Mouse (Mus musculus): ENCODE data around the gene Dgkq.

The Dgkq gene

DNA sequence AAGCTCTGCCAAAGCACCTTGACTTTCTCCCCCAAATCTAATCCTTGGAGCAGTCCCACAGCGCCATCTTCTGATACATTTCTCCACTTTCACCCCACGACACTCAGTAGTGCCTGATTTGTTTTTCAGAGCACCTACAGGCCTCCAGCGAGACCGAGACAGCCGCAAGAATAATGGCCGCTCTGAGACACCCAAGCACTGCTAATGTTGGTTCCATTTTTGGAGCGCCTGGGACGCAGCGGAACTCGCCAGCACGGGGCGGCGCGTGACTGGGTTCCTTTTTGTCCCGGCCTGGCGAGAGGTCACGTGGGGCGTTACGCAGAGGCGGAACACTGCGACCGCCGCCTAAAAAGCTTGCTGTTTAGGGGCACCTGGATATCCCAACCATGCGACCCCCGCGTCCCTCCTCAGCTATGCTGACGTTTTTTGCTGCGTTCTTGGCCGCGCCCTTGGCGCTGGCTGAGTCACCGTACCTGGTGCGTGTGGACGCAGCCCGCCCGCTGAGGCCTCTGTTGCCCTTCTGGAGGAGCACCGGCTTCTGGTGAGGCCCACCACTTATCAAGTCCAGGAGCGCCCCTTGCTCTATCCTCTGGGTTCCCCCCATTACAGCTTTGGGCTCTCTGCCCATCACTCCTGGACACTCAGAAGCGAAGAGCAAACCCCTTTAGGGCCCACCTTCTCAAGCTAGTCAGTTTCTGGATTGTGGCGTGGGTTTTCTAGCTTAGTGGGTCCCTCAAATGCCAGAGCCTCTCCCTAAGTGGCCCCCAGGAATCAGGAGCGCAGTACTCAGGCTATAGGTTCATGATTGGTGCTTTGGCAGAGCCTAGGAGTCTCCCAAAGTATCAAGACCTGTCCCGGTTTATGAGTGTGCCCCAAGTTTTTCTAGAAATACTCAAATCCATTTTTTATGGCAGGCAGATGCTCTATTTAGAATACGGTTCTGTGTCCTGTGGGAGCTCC, at the start of gene Dgkq:
Gene Dgkq (minus strand): TSS at position 696 of the 960 bp plus-strand sequence.
- DNase-seq, result peak; percentile 91

DNA sequence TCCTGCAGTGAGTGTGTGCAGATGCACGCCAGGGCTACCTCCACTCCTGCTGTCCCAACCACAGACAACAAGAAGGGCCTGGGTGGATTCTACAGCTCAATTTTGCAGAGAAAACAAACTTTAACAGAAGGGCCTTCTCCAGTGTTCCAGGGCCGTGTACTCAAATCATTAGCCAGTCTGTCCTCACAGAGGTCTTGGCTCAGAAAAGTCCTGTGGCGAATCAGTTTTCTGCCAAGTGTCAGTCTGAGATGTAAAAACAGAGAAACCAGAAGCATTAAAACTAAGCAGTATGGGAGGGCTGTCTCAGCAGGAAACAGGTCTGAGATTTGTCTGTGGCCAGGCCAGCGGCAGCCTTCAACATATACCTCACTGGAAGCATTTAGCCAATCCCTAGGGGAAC, 48.6 kb upstream of the Dgkq start:
- no peak for DNase-seq

DNA sequence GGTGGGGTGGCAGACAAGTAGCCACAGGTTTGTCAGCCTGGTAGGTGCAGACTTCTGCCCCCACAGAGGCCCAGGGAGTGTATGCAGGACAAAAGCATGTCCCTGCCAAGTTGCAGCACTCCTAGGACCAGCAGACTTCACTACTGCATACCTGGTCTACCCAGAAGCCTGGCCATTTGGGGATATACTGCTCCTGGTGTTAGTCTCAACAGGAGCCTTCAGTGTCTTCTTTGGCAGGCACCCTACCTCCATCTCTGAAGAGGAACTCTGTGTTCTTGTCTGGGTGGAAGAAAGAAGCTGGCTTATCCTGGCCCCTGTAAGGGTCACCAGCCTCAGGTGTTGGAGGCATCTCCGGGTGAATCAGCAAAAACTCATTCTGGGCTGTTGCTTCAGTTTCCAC, 46.5 kb upstream of the Dgkq start:
- DNase-seq, result no peak

DNA sequence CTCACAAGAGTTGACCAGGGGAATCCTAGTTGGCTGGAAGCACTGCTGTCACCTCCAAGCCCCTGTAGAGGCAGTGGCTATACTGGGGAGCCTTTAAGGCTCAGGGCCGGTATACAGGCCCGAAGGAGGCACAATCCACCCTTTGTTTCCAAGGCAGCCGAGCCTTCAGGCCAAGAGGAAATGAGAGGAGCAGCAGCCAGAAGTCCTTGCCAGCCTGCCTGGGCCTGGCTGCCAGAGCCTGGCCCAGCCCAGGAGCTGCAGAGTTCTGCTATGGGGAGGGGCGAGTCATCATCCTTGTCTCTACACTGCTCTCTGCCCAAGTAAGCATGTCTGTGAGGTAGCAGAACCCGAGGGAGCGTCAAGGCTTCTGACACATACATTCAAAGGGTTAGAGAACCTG, 44.7 kb upstream of the Dgkq start:
- no peak for DNase-seq

DNA sequence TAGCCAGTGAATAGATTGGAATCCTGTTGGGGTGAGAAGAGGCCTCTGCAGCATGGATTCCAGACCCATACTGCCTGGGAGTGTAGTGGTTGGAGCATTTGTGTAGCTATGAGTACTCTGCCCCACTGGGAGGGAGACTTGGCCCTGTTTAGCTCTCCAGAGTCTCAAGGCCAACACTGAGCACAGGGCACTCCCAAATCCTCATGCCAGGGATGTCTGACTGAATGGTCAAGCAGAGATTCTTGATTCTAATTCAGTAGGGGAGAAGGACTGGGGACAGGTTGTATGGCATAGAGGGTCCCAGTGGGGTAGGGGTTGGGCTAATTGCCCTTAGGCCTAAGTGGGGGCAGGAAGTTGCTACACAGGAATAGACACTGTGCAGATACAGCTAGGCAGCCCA, 44.2 kb upstream of the Dgkq start:
- DNase-seq, result no peak

DNA sequence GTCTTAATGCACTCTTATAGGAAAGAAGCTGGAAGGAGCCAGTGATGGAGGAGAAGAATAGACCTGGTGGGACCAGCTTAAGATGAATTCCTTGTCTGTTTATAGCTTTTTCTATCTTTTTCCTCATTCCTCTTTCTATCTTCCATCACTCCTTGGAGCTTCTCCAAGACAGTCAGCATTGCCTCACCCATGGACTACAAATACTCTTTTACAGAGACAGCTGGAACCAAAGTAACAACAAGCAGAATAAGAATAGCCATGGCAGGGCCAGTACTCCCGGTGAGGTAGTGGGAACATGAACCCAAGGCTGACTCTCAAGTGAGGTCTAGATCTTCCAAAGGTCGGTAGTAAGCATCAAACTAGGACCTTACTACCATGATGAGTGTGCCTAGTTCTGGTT, 43.6 kb upstream of the Dgkq start:
- DNase-seq, result no peak

DNA sequence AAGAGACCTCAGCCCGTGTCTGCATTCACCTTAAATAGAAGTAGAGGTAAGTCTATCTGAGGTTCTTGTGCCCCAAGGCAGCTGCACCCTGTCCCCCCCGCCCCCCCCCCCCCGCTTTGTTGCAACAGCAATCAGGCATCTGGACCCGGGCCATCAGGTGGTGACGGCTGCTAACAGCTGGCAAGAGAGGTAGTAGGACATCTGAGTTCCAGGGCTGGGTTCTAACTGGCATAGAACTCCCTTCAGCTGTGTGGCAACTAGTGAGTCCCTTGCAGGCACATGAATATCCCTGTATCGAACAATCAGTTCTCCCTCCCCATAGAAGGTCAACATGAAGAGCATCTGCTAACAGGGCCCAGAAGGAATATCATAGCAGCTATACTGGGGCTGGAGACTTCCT, 42.5 kb upstream of the Dgkq start:
- DNase-seq, result no peak

DNA sequence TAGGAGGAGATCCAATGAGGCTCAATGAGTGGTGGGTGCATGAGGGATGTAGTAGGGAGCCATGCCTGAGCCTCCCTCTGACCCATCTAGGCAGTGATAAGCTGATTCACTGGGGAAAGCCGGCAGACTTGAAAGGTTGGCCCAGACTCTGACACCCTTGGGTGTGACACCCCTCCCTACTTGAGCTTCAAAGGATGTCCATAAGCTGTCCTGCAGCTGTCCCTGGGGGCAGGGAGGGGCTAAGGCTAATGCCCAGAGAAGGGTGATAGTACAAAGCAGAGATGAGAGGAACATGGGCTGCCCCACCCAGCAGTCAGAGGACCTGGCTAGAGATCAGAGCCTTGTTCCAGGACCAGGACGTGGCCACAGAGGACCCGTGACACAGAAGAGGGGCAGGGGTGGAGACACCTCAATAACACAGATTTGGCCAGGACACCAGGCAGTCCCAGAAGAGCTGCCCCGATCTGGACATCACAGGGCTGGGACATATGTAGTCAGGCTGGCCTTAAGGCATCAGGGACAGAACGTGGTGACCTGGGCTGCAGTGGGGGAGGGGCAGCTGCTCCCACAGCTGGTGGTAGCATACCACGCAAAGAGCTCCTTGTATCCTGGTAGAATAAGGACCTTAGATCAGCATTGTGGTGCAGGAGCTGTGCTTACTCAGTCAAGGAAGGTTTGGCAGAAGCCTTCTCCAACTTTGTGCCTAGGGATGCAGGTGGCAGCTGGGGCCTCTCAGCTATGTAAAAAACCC, 39.7 kb upstream of the Dgkq start:
- DNase-seq, result no peak

DNA sequence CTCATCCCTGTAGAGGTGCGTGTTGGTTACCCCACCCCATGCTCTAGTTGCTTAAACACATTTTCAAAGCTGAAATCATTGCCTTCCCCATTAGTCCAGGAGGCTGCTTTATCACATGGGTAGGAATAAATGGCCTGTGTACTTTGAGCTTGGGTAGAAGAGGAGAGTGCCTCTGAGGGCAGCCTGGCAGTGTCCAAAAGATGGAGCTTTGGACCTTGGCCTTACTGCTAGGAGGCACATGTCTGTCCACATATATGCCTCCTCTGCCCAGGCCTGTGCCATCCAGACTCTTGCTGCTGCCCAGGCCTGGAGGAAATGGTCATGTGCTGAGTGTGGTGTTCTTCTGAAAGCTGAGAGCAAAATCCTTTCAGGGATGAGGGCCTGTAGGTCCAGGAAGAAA, 38.9 kb upstream of the Dgkq start:
- DNase-seq, result peak; percentile 41

DNA sequence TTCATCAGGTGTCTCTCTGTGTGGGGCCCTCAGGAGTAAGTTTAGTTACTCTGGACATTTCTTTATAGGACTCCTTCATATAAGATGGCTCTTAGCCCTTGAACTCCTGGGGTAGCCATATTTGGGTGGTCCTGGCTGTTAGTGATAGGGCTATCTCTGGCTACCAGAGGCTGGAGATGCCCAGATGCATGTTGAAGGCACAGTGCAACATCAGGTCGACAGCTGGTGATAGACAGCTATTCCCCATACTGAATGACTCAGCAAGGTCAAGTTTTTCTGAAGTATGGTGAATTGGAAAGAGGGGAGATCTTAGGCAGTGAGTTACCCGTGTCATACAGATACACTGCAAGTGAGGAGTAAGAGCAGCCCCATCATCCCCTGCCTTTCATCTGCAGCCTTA, 38.3 kb upstream of the Dgkq start:
- DNase-seq, result no peak

DNA sequence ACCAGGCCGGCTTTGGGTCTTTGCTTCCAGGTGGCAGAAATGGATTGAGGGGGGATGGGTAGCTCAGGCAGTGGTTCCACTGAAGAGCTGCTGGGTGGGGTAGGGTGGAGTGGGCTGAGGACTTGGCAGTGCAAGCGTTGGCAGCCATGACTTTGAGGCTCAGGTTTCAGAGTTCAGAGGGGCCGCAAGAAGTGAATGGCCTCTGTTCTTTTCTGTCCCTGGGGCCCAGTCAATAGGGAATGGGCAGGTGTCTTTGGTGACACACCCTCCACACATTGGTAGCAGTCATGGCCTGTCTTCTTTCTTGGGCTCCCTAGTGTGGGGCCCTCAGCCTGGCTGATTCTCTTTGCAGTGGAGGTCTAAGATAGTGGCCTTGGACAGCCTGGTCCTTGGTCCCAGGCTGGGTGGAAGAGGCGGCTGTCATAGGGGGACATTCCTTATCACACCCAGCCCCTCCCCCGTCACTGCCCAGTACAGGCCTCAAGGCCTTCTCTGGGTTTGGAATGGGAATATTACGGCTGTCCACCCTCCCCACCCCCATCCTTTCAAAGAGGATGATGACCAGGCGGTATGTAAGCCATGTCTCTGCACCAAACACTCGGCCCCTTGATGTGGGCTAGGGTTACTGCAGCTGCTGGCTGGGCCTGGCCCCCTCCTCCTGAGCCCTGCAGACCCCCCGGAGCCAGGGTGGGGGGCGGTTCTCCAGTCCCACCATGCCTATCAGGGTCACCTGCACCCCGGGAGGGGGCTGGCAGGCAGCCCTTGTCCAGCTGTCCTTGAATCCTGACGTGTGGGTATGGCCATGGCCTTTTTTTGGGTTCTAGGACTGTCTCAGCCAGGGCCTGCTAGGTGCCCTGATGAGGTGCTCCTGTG, 34.5 kb upstream of the Dgkq start:
- DNase-seq, result no peak

DNA sequence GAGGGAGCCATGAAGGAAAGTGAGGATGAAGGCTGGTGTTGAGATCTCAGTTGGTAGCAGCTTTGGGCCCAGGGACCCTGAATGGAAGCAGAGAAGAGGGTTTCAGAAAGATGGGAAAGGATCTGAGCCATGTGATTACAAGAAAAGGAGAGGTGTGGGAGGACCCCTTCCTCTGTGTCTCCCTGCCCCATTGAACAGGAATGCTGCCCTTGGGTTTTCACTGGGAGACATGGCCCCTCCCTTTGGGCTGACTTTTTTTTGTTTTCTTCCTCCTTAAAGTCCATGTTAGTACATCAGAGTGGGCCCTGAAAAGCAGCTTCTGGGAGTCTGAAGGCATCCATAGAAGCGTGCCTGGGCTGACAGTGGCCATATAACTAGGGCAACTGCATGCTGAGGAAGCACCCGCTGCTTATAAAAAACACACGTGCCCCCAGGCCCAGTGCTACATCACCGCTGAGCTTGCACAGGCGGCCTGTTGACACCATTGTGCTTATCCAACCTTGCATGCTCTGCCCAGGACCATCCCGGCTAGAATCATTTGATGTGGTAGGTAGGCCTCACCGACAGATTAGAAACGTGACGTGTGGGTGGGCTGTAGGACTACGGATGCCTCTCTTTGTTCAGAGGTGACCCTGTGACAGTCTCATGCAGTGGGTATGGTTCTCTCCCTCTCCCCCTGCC, 32.0 kb upstream of the Dgkq start:
- DNase-seq, result no peak

DNA sequence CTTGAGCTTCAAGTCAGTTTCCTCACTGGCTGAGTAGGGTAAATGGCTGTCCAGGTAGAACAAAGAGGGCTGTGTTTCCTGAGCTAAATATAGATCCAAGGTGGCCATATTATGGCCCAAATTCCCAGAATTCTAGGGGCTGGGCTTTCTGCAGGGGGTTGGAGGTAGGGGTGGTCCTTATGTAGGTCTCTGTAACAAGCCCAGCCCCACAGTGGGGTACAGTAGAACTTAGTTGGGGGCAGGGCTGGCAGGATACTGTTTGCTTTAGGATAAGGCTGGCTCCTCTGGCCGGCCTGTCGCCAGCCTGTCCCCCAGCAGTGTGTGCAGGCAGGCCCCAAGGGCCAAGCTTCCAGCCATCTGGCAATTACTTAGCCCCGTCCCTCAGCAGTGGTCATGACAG, 30.9 kb upstream of the Dgkq start:
- DNase-seq, result no peak

DNA sequence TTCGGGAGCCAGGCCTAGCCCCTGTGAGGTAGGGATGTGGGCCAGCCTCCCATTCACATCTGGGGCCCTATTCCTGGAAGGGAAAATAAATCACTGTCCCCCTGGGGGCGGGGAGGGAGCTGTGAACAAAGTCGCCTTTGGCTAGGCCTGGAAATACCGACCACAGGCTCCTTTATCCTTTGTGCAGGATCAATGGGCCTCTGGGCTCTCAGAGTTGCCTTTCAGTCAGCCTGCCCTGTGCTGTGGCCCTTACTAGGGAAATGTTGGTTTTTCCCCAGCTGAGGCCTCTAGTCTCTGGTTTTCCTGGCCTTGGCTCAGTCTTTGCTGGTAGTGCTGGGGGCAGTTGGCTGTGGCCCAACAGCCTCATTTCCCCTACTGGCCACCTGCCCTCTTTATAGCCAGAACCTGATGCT, 27.9 kb upstream of the Dgkq start:
- DNase-seq, result no peak

DNA sequence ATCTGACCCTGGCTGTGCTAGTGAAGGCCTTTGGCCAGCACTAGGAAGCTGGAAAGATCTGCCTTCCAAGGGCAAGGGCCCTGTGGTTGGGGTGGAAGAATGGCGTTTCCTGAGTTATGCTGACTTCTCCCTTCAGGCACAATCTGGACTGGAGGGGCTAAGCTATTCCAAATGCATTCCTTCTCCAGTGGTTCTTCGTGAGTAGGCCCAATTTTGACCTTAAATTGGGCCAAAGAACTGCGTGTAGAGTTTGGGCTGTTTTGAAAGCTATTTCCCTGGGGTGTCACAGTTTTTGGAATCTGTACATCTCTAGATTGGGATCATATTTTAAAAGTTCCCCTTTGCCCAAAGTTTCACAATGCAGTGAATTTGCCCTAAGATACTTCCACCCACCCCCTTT, 27.1 kb upstream of the Dgkq start:
- no peak for DNase-seq

DNA sequence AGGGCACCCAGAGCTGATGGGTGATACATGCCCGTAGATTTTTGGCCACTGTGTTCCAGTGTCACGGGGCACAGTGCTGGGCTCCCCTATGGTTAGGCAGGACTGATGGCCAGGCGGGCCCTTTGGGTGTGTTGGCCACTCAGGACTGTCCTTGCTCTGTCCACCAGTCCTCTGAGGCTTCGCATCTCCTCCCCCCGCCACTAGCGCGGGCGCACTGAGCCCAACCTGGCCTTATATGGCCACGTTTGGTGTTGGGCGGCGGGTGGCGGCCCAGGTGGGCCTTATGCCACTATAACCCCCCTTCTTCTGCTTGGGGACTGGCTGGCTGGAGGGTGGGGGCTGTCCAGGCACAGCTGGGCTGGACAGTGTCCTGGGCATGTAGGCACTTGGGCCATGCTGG, 26.4 kb upstream of the Dgkq start:
- no peak for DNase-seq

DNA sequence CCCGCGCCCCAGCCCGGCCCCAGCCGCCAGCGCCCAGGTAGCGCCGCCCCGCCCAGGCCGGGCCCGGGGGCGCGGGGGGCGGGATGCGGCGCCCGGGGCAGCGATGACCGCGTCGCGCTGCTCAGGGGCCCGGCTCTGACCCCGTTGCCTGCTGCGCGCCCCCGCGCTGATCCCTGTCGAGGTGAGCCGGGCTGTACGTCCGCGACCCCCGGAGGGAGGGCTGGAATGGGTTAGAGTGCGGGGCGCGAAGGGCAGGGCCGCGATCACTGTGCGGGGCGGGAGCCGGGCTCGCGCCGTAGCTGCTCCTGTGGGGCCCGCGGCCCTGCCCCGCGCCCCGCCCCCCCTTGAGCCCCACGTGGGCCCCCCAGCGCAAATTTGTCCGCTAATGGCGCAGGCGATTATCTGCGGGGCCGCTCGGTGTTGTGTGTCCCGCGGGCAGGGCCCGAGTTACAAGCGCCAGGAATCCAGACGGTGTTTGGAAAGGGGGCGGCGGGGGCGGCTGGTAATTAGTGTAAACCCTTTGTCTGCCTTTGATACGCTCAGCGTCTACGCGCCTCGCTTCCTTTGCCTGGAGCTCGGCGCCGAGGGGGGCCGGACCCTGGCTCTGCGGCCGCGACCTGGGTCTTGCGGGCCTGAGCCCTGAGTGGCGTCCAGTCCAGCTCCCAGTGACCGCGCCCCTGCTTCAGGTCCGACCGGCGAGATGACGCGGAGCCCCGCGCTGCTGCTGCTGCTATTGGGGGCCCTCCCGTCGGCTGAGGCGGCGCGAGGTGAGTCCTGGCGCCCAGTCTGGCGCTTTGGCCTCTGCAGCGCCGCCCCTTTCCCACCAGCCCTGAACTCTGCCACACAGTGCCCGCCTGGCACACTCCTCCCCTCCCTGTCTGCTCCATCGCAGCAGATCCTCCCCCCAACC, 25.1 kb upstream of the Dgkq start:
- DNase-seq, result peak; percentile 70

DNA sequence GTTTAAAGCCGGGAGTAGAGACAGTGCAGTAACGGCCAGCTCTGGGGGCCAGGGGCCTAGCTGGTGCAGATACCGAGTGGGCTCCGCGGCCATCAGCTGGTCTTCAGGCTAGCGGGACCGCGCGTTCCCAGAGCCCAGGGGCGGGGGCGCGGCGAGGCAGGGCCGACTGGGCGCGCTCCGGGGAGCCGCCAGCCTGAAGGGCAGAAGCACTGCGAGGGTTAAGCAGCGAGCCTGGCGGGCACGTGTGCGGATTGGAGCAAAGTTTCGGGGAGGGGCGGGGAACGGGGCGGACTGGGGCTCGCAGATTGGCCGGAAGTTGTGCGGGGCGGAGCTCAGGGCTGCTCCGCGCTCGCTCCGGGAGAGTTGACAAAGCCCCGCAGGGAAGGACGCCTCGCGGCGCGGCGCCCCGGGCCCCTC, 24.4 kb upstream of the Dgkq start:
- peak; percentile 95 for DNase-seq

DNA sequence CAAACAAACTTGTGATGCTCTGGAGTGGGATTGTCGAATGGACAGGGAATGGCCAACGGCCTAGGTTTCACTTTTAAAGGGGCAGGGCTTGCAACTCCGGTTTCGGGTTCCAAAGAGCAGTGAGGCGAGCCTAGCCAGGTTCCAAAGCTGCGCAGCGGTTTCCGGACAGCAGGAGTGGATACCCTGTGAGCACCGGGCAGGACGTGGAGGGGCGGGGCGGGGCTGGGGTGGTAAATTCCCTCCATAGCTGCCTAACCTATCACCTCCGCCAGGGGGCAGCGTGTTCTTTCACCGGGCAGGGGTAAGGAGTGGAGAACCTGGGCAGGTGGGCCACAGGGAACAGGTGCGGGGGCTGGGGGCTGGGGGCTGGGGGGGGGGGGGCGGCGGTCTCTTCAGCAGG, 22.8 kb upstream of the Dgkq start, which contains the start of gene Fgfrl1:
Gene Fgfrl1 (plus strand): TSS at position 112 of the 400 bp plus-strand sequence.
- DNase-seq, result peak; percentile 83

DNA sequence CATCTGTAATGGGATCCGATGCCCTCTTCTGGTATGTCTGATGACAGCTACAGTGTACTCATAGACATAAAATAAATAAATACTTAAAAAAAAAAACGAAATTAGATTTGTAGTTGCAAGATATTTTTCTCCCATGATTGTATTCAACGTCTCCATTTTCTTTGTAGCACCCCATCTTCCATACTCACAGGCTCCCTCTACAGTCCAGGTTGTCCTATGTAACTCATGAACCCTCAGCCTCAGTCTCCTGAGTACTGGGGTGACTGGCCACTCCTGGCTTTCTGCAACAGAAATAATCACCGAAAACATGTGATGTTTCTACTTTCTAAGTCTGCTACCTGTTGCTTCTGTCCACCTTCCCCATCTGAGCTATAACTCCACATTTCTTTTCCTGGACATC, 21.7 kb upstream of the Dgkq start:
- no peak for DNase-seq

DNA sequence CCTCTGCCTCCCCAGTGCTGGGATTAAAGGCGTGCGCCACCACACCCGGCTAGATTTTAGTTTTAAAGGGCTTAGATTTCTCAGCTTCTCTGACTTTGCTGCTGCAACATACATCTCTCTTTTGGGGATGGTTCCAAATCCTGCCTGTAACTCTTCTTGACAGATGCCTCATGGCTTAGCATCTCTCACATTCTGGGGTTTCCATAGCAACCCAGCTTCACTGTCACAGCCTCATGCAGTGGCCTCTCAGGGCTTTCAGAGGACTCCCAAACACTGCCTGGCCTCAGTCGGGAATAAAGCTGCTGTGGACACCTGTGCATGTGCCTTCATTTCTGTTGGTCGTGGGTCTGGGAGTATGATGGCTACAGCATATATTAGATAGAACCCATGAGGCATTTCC, 19.6 kb upstream of the Dgkq start:
- no peak for DNase-seq

All from kidney, postnatal 10 days (tissue).